Mouse (Mus musculus): ENCODE measurements around the gene Stx16. TPM values are rescaled to one million over a fixed set of nuclear protein-coding genes. Genes with fewer than 3 reads are reported as not detected.

The Stx16 gene
- 29.2 TPM for polyA plus RNA-seq (2017; shearing (Covaris generic))

GRCm38 (mm10) chr2:174075673-174076432 is at the start of gene Stx16:
Gene Stx16, plus strand, starts transcription at chr2:174076308.

GRCm38 (mm10) chr2:174109991-174110782 is 34.1 kb downstream of the Stx16 start, which contains the start of gene Npepl1:
Gene Npepl1, plus strand, starts transcription at chr2:174110349.

Other genes starting within 250 kb of the Stx16 start
- 145 TPM for gene Npepl1, start 34.0 kb downstream of the Stx16 start, polyA plus RNA-seq (2017; shearing (Covaris generic))
- gene Gnas, start 208.0 kb downstream of the Stx16 start, polyA plus RNA-seq (2017; shearing (Covaris generic)): 806 TPM